ENCODE assay signal across 18 mouse cellular contexts in the genomic region with DNA sequence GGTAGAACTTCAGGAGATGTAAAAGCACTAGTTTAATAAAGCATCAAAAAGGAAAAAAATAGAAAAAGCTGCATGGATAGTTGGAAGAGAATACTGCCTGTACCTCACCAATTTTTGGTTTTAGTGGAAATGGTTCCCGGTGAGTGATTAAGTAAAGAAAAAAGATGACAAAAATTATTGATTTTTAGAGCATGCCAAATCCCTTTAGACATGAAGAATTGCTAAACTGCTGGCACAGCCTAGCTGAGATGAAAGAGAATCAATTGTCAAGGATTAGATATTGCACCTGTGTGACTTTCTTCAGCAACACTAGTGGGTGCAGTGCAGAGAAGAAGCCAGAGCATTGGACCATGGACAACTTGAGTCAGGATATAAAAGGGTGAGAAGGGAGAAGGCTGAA.
DNase-seq lines count a peak whose midpoint lies in the region; ATAC-seq and TF ChIP-seq lines count a peak whose summit lies in the region.
"Had no signal": no experiment of that assay in that cellular context is flagged by ENCODE, and none has a peak within 500 bp of the region (broad histone marks: within the 10 kb centered on the region; RNA-seq: fewer than 3 reads in every experiment).

No protein-coding gene starts in this region.

- peaks cover 15% of the 10 kb centered on the region; the same call in 1 of the 2 replicates for H3K4me1 ChIP-seq in liver, adult 2 months (ENCODE audit: control insufficient read depth, insufficient read depth, low read length)
- no peaks in the 10 kb centered on the region for H3K4me1 ChIP-seq in liver, embryonic 11.5 days (replicated peaks; ENCODE audit: control insufficient read depth, insufficient read depth, low read length)

- no peak for ATAC-seq in liver, embryonic 11.5 days (replicated peaks; ENCODE audit: low FRiP score)
- ATAC-seq: activated CD4-positive, CD25-positive, alpha-beta regulatory T cell, adult 4 months; CD4-positive, CD25-positive, alpha-beta regulatory T cell, adult 4 months; Patski had no signal

- H3K9me3 ChIP-seq in liver, embryonic 11.5 days (ENCODE audit: control insufficient read depth, low read length), result no peaks in the 10 kb centered on the region
- H3K9me3 ChIP-seq: G1E had no signal

- TF ChIP-seq CTCF in liver, adult 2 months (IDR thresholded peaks at IDR 0.05; ENCODE audit: low read depth, low read length), result no peak

- H3K4me3 ChIP-seq in liver, adult 2 months (ENCODE audit: insufficient read depth, low read depth, low read length), result no peak overlapping the region
- no peak overlapping the region for H3K4me3 ChIP-seq in liver, embryonic 11.5 days (ENCODE audit: low read depth, low read length)

- H3K9ac ChIP-seq in liver, adult 2 months (ENCODE audit: low read depth, low read length), result no peak overlapping the region
- H3K9ac ChIP-seq in liver, embryonic 11.5 days (ENCODE audit: low read depth, low read length), result no peak overlapping the region

- 24% methylated on average over 1 of the region's 1 CpGs for WGBS in liver, adult 2 months
- WGBS in liver, embryonic 11.5 days, result 85% methylated on average over 1 of the region's 1 CpGs

- DNase-seq in liver, adult 2 months (ENCODE audit: extremely low read depth, low read depth, low spot score), result peak; percentile 92
- DNase-seq in liver, embryonic 11.5 days (ENCODE audit: low spot score), result no peak
- DNase-seq: adrenal gland, adult 2 months; adrenal gland, adult 8-10 months; adrenal gland, postnatal 10 days; adrenal gland, postnatal 14 days; adrenal gland, postnatal 25 days; adrenal gland, postnatal 36 days; B cell, adult 2 months; cerebellum, adult 11 months; cerebellum, adult 11-12 months; cerebellum, adult 18-20 months; cerebellum, adult 2 months had no signal

- no peak overlapping the region for H3K4me2 ChIP-seq in liver, embryonic 11.5 days

- TF ChIP-seq POLR2A in liver, adult 2 months (IDR thresholded peaks at IDR 0.05; ENCODE audit: extremely low read depth, insufficient read depth, low read length), result no peak

- H3K27ac ChIP-seq in liver, adult 2 months (replicated peaks; ENCODE audit: insufficient read depth, low read depth, low read length), result no peak overlapping the region
- H3K27ac ChIP-seq in liver, embryonic 11.5 days (ENCODE audit: low read depth, low read length), result no peak overlapping the region

- H3K27me3 ChIP-seq in liver, adult 2 months (ENCODE audit: control insufficient read depth, insufficient read depth, low read length), result no peaks in the 10 kb centered on the region
- H3K27me3 ChIP-seq in liver, embryonic 11.5 days (replicated peaks; ENCODE audit: control insufficient read depth, insufficient read depth, low read length), result no peaks in the 10 kb centered on the region
- H3K27me3 ChIP-seq: CH12.LX had no signal

- no peaks in the 10 kb centered on the region for H3K79me2 ChIP-seq in liver, adult 2 months (ENCODE audit: control insufficient read depth, insufficient read depth, low read length)

- no peaks in the 10 kb centered on the region for H3K36me3 ChIP-seq in liver, adult 2 months (ENCODE audit: control insufficient read depth, insufficient read depth, low read length)
- no peaks in the 10 kb centered on the region for H3K36me3 ChIP-seq in liver, embryonic 11.5 days (ENCODE audit: control insufficient read depth, insufficient read depth, low read length)
- H3K36me3 ChIP-seq: G1E had no signal
